Mouse (Mus musculus) bone marrow, adult 2 months (tissue): ENCODE results near the gene Sav1. TPM values are rescaled to one million over a fixed set of nuclear protein-coding genes. Genes with fewer than 3 reads are reported as not detected.

ENCODE experiments used
- H3K27ac ChIP-seq: fragments of 200-500 bp; 2 replicates; pipeline ENCODE4 v1.5.1; 2012; ENCODE audit warnings: low read depth, mild to moderate bottlenecking, control low read depth, inconsistent platforms, low read length; ENCODE audit not compliant: control insufficient read depth, poor library complexity, insufficient read depth
- H3K4me1 ChIP-seq: fragments of 200-500 bp; 2 replicates; pipeline ENCODE4 v1.6.1; 2011; ENCODE audit warnings: low read length; ENCODE audit not compliant: control insufficient read depth, insufficient read depth
- H3K4me3 ChIP-seq: fragments of 200-500 bp; replicated peaks from 2 replicates; pipeline ENCODE3; 2011; ENCODE audit warnings: mild to moderate bottlenecking, low read depth, low read length, control low read depth; ENCODE audit not compliant: control insufficient read depth
- CTCF ChIP-seq: fragments of 200-500 bp; IDR thresholded peaks from 2 replicates; pipeline ENCODE4 v1.5.1; 2011; ENCODE audit warnings: low read length, control low read depth; ENCODE audit not compliant: control insufficient read depth, insufficient read depth
- POLR2A ChIP-seq: fragments of 200-500 bp; IDR thresholded peaks from 2 replicates; pipeline ENCODE4 v1.6.1; 2011; ENCODE audit warnings: low read depth, mild to moderate bottlenecking, control low read depth, low read length, borderline replicate concordance; ENCODE audit not compliant: control insufficient read depth
- WGBS: fragments of 180-500 bp; shearing (Covaris S2); methylation state at CpG from one replicate; pipeline ENCODE4 v1.1.7; 2018; 5-methylcytosine and 5-hydroxymethylcytosine counted together
- polyA plus RNA-seq: library from polyadenylated mRNA; stranded (reverse); fragments of >200 nt; gene quantifications from 2 replicates; pipeline ENCODE4 v1.2.4, GENCODE M21; 2011; ENCODE audit warnings: low replicate concordance; ENCODE audit not compliant: missing spikeins, insufficient read depth, insufficient read length

Gene Sav1
- polyA plus RNA-seq, 1 experiment, result 22.9 TPM

GRCm38 (mm10) chr12:69973666-69974065, 13.1 kb downstream of the Sav1 start:
- H3K4me3 ChIP-seq, result no peak overlapping the region
- no peak overlapping the region for H3K27ac ChIP-seq
- no peaks in the 10 kb centered on the region; the same call in 1 of the 2 replicates for H3K4me1 ChIP-seq
- TF ChIP-seq CTCF (no peak), POLR2A (no peak)

DNA sequence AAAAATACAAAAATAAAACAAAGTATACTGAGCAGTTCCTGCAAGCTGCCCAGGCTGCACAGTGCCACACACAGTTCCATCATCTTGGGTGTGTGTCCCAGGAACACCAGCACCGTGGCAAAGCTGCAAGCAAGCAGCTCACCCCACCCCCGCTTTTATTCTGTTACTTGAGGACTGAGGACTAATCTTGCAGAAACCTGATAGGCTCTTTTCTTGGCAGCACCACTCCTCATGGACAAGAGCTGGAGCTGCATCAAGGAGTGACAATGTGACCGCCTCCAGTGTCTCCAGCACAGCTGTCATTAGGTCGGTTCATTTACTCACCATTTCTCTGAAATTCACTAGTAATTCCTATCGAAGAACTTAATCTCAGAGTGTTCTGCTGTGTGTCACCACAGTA, 18.6 kb downstream of the Sav1 start:
- no peaks in the 10 kb centered on the region; the same call in 1 of the 2 replicates for H3K4me1 ChIP-seq
- H3K27ac ChIP-seq, result no peak overlapping the region
- H3K4me3 ChIP-seq, result no peak overlapping the region
- 63% methylated on average over 5 of the region's 5 CpGs for WGBS
- TF ChIP-seq CTCF, result no peak
- no peak for TF ChIP-seq POLR2A

GRCm38 (mm10) chr12:69967112-69967511, 19.7 kb downstream of the Sav1 start:
- 90% methylated on average over 6 of the region's 6 CpGs for WGBS
- no peak for TF ChIP-seq CTCF
- no peak for TF ChIP-seq POLR2A
- Histone ChIP-seq H3K27ac (no peak overlapping the region), H3K4me1 (no peaks in the 10 kb centered on the region; the same call in 1 of the 2 replicates), H3K4me3 (no peak overlapping the region)

DNA sequence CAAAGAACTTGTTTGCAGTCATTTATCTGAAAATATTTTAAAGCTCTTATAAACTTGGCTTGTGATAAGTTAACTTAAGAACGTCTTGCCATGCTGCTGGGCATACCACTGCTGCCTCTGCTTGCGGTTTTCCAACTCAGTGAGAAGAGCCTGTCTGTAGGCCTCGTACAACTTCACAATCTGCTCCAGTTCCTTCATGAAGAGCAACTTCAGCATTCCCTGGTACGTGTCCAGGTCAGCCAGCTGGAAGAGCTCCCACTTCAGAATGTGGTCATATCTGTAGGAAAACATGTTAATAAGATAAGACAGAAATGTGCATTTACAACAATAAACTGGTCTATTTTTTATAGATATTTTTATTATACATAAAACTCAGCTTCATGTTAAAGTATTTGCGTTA, 20.7 kb downstream of the Sav1 start:
- 66% methylated on average over 5 of the region's 5 CpGs for WGBS
- no peak overlapping the region for H3K4me3 ChIP-seq
- TF ChIP-seq CTCF (no peak), POLR2A (no peak)
- H3K4me1 ChIP-seq, result no peaks in the 10 kb centered on the region; the same call in 1 of the 2 replicates
- no peak overlapping the region for H3K27ac ChIP-seq

GRCm38 (mm10) chr12:69965644-69966043, 21.2 kb downstream of the Sav1 start:
- WGBS, result 68% methylated on average over 3 of the region's 3 CpGs
- Histone ChIP-seq H3K4me1 (no peaks in the 10 kb centered on the region), H3K27ac (no peak overlapping the region), H3K4me3 (no peak overlapping the region)
- TF ChIP-seq CTCF, result no peak
- no peak for TF ChIP-seq POLR2A

- 88% methylated on average over 6 of the region's 6 CpGs for WGBS
- TF ChIP-seq CTCF, result no peak
- TF ChIP-seq POLR2A, result no peak
- Histone ChIP-seq H3K27ac (no peak overlapping the region), H3K4me1 (no peaks in the 10 kb centered on the region), H3K4me3 (no peak overlapping the region)
Observed at GRCm38 (mm10) chr12:69963141-69963540, 23.7 kb downstream of the Sav1 start.

- Histone ChIP-seq H3K27ac (no peak overlapping the region), H3K4me3 (no peak overlapping the region), H3K4me1 (no peaks in the 10 kb centered on the region)
- 61% methylated on average over 4 of the region's 4 CpGs for WGBS
- TF ChIP-seq CTCF, result peak; percentile 69
- TF ChIP-seq POLR2A, result no peak
Observed at GRCm38 (mm10) chr12:69962468-69962867, 24.3 kb downstream of the Sav1 start.

- no peak for TF ChIP-seq POLR2A
- no peak for TF ChIP-seq CTCF
- 26% methylated on average over 2 of the region's 2 CpGs for WGBS
- no peak overlapping the region for H3K27ac ChIP-seq
- H3K4me3 ChIP-seq, result no peak overlapping the region
- no peaks in the 10 kb centered on the region for H3K4me1 ChIP-seq
Observed at GRCm38 (mm10) chr12:69957378-69957777, 29.4 kb downstream of the Sav1 start.

DNA sequence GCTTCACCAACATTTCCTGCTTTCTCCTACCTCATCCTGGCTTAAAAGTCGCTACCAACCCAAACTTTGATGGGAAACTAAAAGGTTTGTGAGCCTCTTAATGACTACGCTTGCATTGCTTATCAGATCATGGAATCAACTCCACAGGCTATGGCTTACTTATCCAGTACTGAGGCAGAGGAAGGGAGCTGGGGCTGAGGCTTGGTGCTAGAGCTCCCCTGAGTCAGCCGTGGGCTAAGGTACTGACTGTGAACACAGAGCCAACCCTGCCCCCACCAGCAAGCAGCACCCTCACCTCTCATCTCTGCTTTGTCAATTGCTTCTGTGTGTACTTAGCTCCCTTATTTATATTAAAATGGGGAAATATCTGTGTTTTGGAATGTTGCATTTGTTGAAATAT, 39.3 kb downstream of the Sav1 start:
- TF ChIP-seq POLR2A (no peak), CTCF (no peak)
- Histone ChIP-seq H3K4me3 (no peak overlapping the region), H3K4me1 (no peaks in the 10 kb centered on the region), H3K27ac (no peak overlapping the region)
- 65% methylated on average over 3 of the region's 3 CpGs for WGBS

DNA sequence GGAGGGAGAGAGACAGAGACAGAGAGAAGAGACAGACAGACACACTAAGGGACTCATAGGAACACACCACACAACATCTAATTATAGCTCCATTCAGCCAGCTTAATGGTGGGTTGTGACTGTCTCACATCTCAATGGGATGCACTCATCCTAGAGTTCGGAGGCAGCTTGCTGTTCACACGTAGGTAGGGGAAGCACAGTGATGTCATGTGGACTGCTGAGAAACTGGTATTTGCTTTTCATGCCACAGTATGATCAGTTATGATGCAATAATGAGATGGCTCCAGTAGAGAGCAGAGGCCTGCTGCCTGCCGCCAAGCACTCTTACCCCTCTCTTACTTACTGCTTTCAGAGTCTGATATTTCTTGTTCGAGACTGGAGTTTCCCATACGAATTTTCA, 40.9 kb downstream of the Sav1 start:
- WGBS, result 77% methylated on average over 5 of the region's 5 CpGs
- no peak overlapping the region for H3K27ac ChIP-seq
- TF ChIP-seq POLR2A, result no peak
- TF ChIP-seq CTCF, result no peak
- H3K4me3 ChIP-seq, result no peak overlapping the region
- H3K4me1 ChIP-seq, result no peaks in the 10 kb centered on the region
